Mouse (Mus musculus) v-Abl transformed pro-B cells (cell line): ENCODE results near the gene Rprd2.

Experiments used
- in situ Hi-C, 2 experiments: fragments of 400-800 bp; cut with MboI; formaldehyde crosslinking; loops; one replicate each; pipeline ENCODE4 v1.15.1; 2025; ENCODE audit not compliant: unreplicated experiment in 2 of 2

Rprd2 gene

GRCm38 (mm10) chr3:95754345-95755206 is 64.1 kb downstream of the Rprd2 start:
- in situ Hi-C loops: loop anchor here (5.0 to 10.0 kb wide), 2 partner anchors 117 to 120 kb away; no protein-coding TSS in a partner anchor

DNA sequence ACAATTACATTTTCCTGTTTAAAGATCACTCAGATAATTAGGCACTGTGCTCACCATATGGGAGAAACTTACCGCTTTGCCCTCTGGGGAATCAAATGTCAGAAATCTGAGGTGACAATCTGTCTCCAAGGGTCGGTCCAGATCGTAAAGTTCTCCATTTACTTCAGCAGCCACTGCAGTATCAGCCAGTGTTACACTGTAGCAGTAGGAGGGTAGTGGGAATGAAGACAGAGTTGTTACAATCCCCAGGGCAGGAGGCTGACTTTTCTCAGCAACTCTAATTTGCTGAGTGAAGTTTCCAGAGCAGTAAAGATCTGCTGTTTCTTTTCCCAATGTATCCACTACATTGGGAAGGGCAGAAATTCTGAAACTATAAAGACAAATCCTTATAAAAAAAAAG is 65.7 kb downstream of the Rprd2 start:
- in situ Hi-C loops: loop anchor here in 1 of 2 experiments (10.0 kb wide), 1 partner anchor 118 kb away; no protein-coding TSS in a partner anchor

GRCm38 (mm10) chr3:95740406-95740805 is 78.3 kb downstream of the Rprd2 start:
- in situ Hi-C loops: no loop called here

DNA sequence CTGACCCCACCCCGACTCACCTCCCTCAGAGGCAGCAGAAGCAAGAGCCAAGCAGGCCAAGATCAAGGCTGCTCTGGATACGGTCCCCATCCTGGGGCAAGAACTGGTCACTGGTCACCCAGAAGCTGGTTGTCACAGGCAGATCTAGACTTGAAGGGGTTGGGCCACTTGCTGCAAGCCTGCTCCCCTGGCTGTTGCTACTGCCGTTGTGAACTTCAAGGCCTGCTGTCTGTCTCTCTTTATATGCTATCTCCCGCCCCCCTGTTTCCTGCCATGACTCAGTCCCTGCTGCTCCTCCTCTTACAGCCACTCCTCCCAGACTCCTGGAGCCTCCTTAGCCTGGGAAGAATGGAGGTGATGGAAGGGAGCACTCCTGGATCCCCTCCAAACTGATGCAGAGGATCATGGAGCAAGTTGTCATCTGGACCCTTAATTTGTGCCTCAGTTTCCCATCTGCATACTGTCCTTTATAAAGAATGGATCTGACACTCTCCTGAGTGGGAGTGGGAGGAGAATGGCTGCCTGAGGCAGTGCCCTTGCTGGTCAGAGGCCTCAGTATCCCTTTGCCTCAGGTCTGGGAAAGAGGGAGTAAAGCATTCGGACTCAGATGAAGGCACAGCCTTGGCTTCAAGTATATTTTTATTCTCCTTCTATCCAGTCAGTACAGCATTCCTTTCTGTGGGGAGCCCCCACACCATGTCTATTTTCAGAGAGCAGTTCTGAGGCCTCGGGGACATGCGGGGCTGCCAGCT is 79.1 kb downstream of the Rprd2 start, which contains the start of gene Ecm1:
Gene Ecm1, minus strand, starts transcription at position 217 of the 752 bp plus-strand sequence.
- in situ Hi-C loops: no loop called here

GRCm38 (mm10) chr3:95735071-95735670 is 83.5 kb downstream of the Rprd2 start:
- in situ Hi-C loops: no loop called here

- in situ Hi-C loops: loop anchor here in 1 of 2 experiments (5.0 kb wide), 1 partner anchor 37 kb away; no protein-coding TSS in a partner anchor
These were observed 84.5 kb downstream of the Rprd2 start for GRCm38 (mm10) chr3:95734092-95734702.

DNA sequence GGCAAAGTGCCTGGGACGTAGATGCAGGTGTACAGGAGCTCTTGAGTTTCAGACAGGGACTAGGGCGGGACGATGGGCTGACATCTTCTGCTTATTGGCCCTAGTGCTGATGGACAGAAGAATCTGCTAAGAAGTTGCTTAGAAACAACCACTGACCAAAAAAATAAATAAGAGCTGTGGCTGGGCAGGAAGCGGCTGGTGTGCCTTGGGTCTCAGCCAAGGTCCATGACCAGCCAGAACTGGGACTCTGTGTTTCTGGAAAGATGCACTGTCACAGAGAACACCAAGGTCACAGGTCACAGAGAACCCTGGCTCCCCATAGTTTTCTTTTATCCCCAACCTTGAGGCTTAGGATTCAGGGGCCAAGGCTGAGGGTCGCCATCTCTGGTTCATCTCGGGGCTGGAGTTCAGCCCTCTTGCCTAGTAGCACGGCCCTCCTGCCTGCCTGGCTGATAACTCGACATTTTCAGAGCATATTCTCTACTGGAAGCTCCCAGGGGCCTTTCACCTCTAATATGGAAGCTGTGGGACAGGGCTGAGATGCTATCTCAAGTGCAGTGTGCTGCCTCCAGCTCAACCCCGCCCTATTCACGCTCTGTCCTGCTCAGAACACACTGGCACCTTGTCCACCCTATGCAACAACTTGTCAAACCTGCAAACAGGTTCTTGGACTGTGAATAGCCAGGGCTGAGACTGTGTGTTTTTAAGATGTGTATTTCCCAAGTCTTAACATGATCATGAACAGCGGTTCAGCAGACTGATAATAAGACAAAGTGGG is 85.7 kb downstream of the Rprd2 start:
- in situ Hi-C loops: loop anchor here in 1 of 2 experiments (5.0 kb wide), 1 partner anchor 36 kb away; no protein-coding TSS in a partner anchor

DNA sequence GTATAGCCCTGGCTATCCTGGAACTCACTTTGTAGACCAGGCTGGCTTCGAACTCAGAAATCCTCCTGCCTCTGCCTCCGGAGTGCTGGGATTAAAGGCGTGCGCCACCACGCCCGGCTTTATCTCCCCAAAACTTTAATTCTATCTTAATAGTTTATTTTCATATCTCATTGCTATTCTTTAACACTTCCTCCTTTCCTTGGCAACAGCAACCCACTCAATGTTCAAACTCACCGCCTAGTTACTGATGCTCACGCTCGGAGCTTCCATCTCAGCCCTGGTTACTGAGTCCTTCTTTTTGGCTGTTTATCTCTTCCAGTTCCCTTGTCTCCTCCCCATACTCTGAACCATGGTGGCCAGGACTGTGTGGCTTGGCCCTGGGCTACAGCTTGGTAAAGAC is 86.4 kb downstream of the Rprd2 start:
- in situ Hi-C loops: loop anchor here in 1 of 2 experiments (5.0 kb wide), 1 partner anchor 35 kb away; no protein-coding TSS in a partner anchor

DNA sequence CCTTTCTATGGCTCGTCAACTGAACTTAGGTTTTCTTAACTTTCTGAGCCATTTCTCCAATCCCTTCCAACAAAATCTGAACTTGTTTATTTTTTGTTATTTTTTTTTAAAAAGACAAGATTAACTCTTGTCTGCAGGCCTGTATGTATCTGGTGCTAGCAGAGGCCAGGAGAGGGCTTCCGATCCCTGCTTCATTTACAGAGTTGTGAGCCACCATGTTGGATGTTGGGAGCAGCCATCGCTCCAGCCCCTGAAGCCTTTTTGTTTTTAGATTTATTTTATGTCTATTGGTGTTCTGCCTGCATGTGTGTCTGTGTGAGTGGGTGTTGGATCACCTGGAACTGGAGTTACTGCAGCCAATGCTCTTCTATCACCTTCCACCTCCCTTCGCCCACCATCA is 86.9 kb downstream of the Rprd2 start:
- in situ Hi-C loops: loop anchor here in 1 of 2 experiments (5.0 kb wide), 1 partner anchor 35 kb away; no protein-coding TSS in a partner anchor

- in situ Hi-C loops: loop anchor here in 1 of 2 experiments (5.0 kb wide), 1 partner anchor 33 kb away; no protein-coding TSS in a partner anchor
These were observed 88.2 kb downstream of the Rprd2 start for GRCm38 (mm10) chr3:95730431-95730830.

DNA sequence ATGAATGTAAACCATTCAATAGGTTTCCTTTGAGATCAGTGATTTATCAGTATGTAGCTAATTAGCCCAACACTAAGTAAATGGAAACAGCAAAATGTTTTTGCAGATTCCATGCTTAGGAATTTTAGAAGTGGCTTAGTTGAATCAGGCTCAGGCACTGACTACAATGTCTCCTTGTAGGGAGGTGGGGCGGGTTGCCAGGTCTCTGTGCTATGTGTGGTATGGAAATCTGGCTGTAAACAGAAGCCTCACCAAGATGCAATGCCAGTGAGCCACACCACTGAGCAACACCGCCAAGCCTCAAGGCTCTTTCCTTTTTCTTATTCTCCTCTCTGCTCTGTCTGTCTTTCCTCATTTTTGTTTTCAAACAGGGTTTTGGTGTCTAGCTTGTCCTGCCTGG is 89.8 kb downstream of the Rprd2 start:
- in situ Hi-C loops: no loop called here

DNA sequence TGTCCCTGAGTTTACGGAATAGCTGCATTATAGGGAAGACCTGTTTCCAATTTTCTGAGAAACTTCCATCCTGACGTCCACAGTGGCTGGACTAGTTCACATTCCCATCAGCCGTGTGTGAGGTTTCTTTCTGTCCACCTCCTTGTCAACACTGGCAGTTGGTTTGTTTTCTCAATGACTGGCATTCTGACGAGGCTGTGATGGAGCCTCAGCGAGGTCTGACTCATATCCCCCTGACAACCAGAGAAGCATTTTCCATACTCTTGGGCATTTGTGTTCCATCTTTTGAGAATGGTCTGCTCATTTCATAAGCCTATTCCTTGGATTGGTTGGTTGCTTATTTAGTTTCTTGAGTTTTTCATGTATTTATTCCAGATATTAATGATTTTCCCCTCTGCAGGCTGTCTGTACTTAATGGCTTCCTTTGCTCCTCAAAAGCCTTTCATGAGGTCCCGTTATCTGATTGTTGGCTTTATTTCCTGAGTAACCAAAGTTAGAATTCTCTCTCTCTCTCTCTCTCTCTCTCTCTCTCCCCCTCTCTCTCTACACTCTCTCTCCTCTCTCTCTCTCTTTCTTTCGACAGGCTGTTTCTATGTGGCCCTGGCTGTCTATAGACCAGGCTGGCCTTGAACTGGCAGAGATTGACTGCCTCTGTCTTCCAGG is 91.8 kb downstream of the Rprd2 start:
- in situ Hi-C loops: no loop called here

DNA sequence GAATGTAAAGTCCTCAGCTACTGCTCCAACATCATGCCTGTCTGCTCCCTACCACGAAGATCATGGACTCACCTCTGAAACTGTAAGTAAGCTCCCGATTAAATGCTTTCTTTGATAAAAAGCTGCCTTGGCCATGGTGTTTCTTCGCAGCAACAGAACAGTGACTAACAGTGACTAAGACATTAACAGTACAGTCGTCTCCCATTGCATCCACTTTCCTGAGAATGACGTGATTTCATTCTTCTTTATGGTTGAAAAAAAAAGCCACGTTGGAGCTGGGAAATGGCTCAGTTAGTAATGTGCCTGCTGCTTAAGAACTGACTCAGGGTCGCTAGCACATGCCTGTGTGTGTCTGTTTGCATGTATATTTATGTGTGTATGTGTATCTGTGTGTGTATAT is 92.8 kb downstream of the Rprd2 start:
- in situ Hi-C loops: no loop called here

DNA sequence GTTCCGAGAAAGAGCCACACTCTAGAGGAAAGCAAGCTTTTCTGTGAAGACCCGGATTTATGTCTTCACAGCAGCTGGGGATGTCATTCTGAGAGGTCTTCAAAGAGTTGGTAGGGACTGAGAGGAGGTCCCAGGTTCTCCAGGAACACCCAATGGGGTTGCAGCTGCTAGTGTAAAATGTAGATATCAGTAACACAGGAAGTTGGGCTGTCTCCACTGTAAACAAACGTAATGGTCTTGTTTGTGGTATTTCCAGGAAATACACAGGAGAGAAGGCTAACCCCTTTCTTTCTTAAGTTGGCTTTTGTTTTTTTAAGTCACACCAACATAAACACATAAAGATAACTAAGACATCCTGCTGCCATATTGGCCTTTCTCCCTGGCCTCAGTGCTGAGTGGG is 96.3 kb downstream of the Rprd2 start:
- in situ Hi-C loops: no loop called here

- in situ Hi-C loops: no loop called here
These were observed 100.5 kb downstream of the Rprd2 start for GRCm38 (mm10) chr3:95718153-95718552.

DNA sequence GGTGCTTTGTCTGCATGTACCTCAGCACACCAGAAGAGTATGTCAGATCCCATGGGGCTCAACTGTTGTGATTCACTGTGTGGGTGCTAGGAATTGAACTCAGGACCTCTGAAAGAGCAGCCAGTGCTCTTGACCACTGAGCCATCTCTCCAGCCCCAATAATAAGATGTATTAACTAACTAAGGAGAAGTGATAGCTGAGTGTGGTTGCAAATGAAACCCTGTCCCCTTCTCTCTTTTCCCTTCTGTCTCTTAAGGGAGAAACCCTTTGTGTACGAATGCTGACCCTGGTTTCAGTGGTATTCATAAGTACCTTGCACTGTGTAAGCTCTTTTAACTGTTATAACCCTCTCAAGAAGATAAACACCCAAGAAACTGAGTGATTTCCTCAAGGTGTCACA is 102.6 kb downstream of the Rprd2 start:
- in situ Hi-C loops: no loop called here
